Mouse (Mus musculus): Measurements from ENCODE around the gene Vamp2. TPM values are rescaled to one million over a fixed set of nuclear protein-coding genes. Genes with fewer than 3 reads are reported as not detected.

The Vamp2 gene
- total RNA-seq, 1 experiment: 7.1 TPM

DNA sequence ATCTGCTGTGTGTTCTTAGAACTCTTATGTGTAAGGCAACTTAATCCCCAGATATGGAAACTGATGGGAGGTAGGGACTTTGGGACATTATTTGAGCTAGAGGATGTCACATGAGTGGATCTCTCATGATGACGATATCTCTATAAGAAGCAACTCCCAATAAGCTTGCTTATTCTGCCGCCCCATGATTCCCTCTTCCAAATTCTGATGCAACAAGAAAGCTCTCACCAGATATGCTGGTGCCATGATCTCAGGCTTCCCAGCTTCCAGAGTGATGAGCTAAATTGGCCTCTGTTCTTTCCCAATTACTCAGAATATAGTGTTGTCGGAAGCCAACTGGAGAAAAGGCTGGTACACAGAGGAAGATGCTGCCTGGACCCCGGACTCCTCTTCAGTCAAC is 23.6 kb downstream of the Vamp2 start:
- Histone ChIP-seq H3K27ac (ENCODE audit: insufficient read depth, low read depth, low read length, poor library complexity, severe bottlenecking) (no peak overlapping the region), H3K9me3 (ENCODE audit: control insufficient read depth, insufficient read depth, low read depth, low read length) (no peaks in the 10 kb centered on the region), H3K4me3 (ENCODE audit: insufficient read depth in 1 of 2, low read depth in 1 of 2, low read length in 2 of 2, poor library complexity in 1 of 2, severe bottlenecking in 1 of 2) (no peak overlapping the region), H3K9ac (ENCODE audit: insufficient read depth, low read depth, low read length, poor library complexity, severe bottlenecking) (no peak overlapping the region), H3K4me1 (ENCODE audit: control insufficient read depth in 2 of 2, insufficient read depth in 2 of 2, low read length in 2 of 2, poor library complexity in 1 of 2) (peaks cover 2 to 7% of the 10 kb centered on the region in 2 experiments; a peak in 1 of 4 replicates), H3K36me3 (ENCODE audit: control insufficient read depth, insufficient read depth, low read length, poor library complexity, severe bottlenecking) (peaks cover 8% of the 10 kb centered on the region; the same call in 1 of the 2 replicates)
- no peak for TF ChIP-seq HCFC1 (IDR thresholded peaks at IDR 0.05; ENCODE audit: borderline replicate concordance, insufficient read depth, low read length)
- no peak for TF ChIP-seq ZNF384 (IDR thresholded peaks at IDR 0.05; ENCODE audit: low read depth, low read length)
- TF ChIP-seq CHD2 (IDR thresholded peaks at IDR 0.05; ENCODE audit: low read depth, low read length): no peak
- TF ChIP-seq MAFK (IDR thresholded peaks at IDR 0.05; ENCODE audit: insufficient read depth, low read depth, low read length): no peak
- TF ChIP-seq ZC3H11A (IDR thresholded peaks at IDR 0.05; ENCODE audit: borderline replicate concordance, low read depth, low read length): no peak
- DNase-seq (ENCODE audit: low read depth, low spot score): no peak
- in situ Hi-C loops (cut with MboI; ENCODE audit: low sequenced_read_pairs in 2 of 2, unreplicated experiment in 2 of 2): no loop called here

DNA sequence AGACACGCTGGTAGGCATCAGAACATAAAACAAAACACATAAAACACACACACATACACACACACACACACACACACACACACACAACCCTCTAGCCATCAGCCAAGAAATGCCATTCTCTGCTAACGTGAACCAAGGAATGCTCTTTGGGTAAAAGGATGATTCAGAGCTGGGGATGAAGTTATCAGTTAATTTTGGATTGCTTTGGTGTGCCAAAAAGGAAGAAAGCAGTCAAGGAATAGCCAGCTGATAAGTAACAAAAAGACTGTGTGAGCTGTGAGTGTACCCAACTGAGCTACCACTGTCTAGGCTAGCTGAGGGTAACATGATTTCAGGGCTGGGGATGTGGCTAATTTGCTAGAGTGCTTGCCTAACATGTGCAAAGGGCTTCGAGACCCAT is 25.7 kb downstream of the Vamp2 start:
- Histone ChIP-seq H3K9ac (ENCODE audit: insufficient read depth, low read depth, low read length, poor library complexity, severe bottlenecking) (no peak overlapping the region), H3K9me3 (ENCODE audit: control insufficient read depth, insufficient read depth, low read depth, low read length) (no peaks in the 10 kb centered on the region), H3K27ac (ENCODE audit: insufficient read depth, low read depth, low read length, poor library complexity, severe bottlenecking) (no peak overlapping the region), H3K36me3 (ENCODE audit: control insufficient read depth, insufficient read depth, low read length, poor library complexity, severe bottlenecking) (no peaks in the 10 kb centered on the region), H3K4me3 (ENCODE audit: insufficient read depth in 1 of 2, low read depth in 1 of 2, low read length in 2 of 2, poor library complexity in 1 of 2, severe bottlenecking in 1 of 2) (no peak overlapping the region), H3K4me1 (ENCODE audit: control insufficient read depth in 2 of 2, insufficient read depth in 2 of 2, low read length in 2 of 2, poor library complexity in 1 of 2) (peaks cover 2 to 7% of the 10 kb centered on the region in 2 experiments; a peak in 1 of 4 replicates)
- no peak for TF ChIP-seq CHD2 (IDR thresholded peaks at IDR 0.05; ENCODE audit: low read depth, low read length)
- no peak for TF ChIP-seq ZC3H11A (IDR thresholded peaks at IDR 0.05; ENCODE audit: borderline replicate concordance, low read depth, low read length)
- no peak for TF ChIP-seq HCFC1 (IDR thresholded peaks at IDR 0.05; ENCODE audit: borderline replicate concordance, insufficient read depth, low read length)
- TF ChIP-seq MAFK (IDR thresholded peaks at IDR 0.05; ENCODE audit: insufficient read depth, low read depth, low read length): no peak
- no peak for TF ChIP-seq ZNF384 (IDR thresholded peaks at IDR 0.05; ENCODE audit: low read depth, low read length)
- in situ Hi-C loops (cut with MboI; ENCODE audit: low sequenced_read_pairs in 2 of 2, unreplicated experiment in 2 of 2): no loop called here
- DNase-seq (ENCODE audit: low read depth, low spot score): no peak

DNA sequence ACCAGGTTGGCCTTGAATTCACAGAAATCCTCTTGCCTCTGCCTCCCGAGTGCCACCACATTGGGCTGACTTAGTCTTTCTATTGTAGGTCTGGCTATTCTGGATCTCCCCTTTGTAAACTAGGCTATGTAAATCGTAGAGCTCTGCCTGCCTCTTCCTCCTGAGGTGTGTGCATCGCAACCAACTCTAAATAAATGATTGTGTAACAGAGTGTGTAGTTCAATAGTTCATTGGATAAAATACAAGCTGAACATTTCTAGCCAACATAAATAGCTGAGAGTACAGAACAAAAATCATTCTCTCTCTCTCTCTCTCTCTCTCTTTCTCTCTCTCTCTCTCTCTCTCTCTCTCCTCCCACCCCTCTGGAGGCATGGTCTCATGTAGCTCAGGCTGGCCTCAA is 26.3 kb downstream of the Vamp2 start:
- Histone ChIP-seq H3K9ac (ENCODE audit: insufficient read depth, low read depth, low read length, poor library complexity, severe bottlenecking) (no peak overlapping the region), H3K9me3 (ENCODE audit: control insufficient read depth, insufficient read depth, low read depth, low read length) (no peaks in the 10 kb centered on the region), H3K36me3 (ENCODE audit: control insufficient read depth, insufficient read depth, low read length, poor library complexity, severe bottlenecking) (no peaks in the 10 kb centered on the region), H3K4me3 (ENCODE audit: insufficient read depth in 1 of 2, low read depth in 1 of 2, low read length in 2 of 2, poor library complexity in 1 of 2, severe bottlenecking in 1 of 2) (no peak overlapping the region), H3K4me1 (ENCODE audit: control insufficient read depth in 2 of 2, insufficient read depth in 2 of 2, low read length in 2 of 2, poor library complexity in 1 of 2) (peaks cover 2 to 3% of the 10 kb centered on the region in 2 experiments; a peak in 1 of 4 replicates), H3K27ac (ENCODE audit: insufficient read depth, low read depth, low read length, poor library complexity, severe bottlenecking) (no peak overlapping the region)
- TF ChIP-seq MAFK (IDR thresholded peaks at IDR 0.05; ENCODE audit: insufficient read depth, low read depth, low read length): no peak
- TF ChIP-seq HCFC1 (IDR thresholded peaks at IDR 0.05; ENCODE audit: borderline replicate concordance, insufficient read depth, low read length): no peak
- no peak for TF ChIP-seq CHD2 (IDR thresholded peaks at IDR 0.05; ENCODE audit: low read depth, low read length)
- no peak for TF ChIP-seq ZC3H11A (IDR thresholded peaks at IDR 0.05; ENCODE audit: borderline replicate concordance, low read depth, low read length)
- TF ChIP-seq ZNF384 (IDR thresholded peaks at IDR 0.05; ENCODE audit: low read depth, low read length): no peak
- DNase-seq (ENCODE audit: low read depth, low spot score): no peak
- in situ Hi-C loops (cut with MboI; ENCODE audit: low sequenced_read_pairs in 2 of 2, unreplicated experiment in 2 of 2): no loop called here

DNA sequence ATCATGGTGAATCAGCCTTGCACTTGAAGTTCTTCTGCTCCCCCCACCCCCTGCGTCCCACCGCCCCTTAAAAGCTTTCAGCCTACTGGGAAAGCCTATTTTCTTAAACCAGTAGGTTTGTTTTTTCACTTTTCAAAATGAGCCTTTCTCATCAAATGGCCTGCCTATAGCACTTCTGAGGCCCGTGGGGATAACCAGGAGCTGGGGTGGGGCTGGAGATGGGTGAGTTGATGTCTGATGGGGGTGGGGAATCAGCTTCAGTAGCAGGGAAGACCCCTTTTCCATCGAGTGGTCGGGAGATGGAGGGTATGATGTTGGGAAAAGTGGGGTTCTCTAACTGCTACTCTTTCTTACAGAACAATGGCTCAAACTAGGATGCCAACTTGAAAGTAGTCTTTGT is 28.6 kb downstream of the Vamp2 start:
- TF ChIP-seq ZC3H11A (IDR thresholded peaks at IDR 0.05; ENCODE audit: borderline replicate concordance, low read depth, low read length) (no peak), MAFK (IDR thresholded peaks at IDR 0.05; ENCODE audit: insufficient read depth, low read depth, low read length) (no peak), ZNF384 (IDR thresholded peaks at IDR 0.05; ENCODE audit: low read depth, low read length) (no peak), CHD2 (IDR thresholded peaks at IDR 0.05; ENCODE audit: low read depth, low read length) (no peak)
- Histone ChIP-seq H3K4me1 (ENCODE audit: control insufficient read depth in 2 of 2, insufficient read depth in 2 of 2, low read length in 2 of 2, poor library complexity in 1 of 2) (peaks cover 0 to 4% of the 10 kb centered on the region in 2 experiments; a peak in 1 of 4 replicates), H3K4me3 (ENCODE audit: insufficient read depth in 1 of 2, low read depth in 1 of 2, low read length in 2 of 2, poor library complexity in 1 of 2, severe bottlenecking in 1 of 2) (no peak overlapping the region), H3K36me3 (ENCODE audit: control insufficient read depth, insufficient read depth, low read length, poor library complexity, severe bottlenecking) (no peaks in the 10 kb centered on the region), H3K9me3 (ENCODE audit: control insufficient read depth, insufficient read depth, low read depth, low read length) (no peaks in the 10 kb centered on the region), H3K9ac (ENCODE audit: insufficient read depth, low read depth, low read length, poor library complexity, severe bottlenecking) (no peak overlapping the region), H3K27ac (ENCODE audit: insufficient read depth, low read depth, low read length, poor library complexity, severe bottlenecking) (no peak overlapping the region)
- in situ Hi-C loops (cut with MboI; ENCODE audit: low sequenced_read_pairs in 2 of 2, unreplicated experiment in 2 of 2): no loop called here
- no peak for DNase-seq (ENCODE audit: low read depth, low spot score)
